Mouse (Mus musculus) common myeloid progenitor, adult 5-6 weeks (primary cell): ENCODE measurements around the gene Tpcn2. TPM values are rescaled to one million over a fixed set of nuclear protein-coding genes. Genes with fewer than 3 reads are reported as not detected.
A peak's percentile ranks its signal among the peaks of the same experiment; 100 is the strongest.

Experiments
- ATAC-seq: replicated peaks from 2 replicates; pipeline ENCODE4 v1.8.0; 2016; ENCODE audit warnings: low read depth, mild to moderate bottlenecking, moderate TSS enrichment, inconsistent platforms; ENCODE audit not compliant: poor library complexity, severe bottlenecking
- total RNA-seq: library from RNA; stranded (forward); fragments of 200-1000, 187-1606 nt; gene quantifications from 2 replicates; pipeline ENCODE4 v1.2.3, GENCODE M21; 2017

Gene Tpcn2
- total RNA-seq, 1 experiment from 2014 or later, result 8.7 TPM

DNA sequence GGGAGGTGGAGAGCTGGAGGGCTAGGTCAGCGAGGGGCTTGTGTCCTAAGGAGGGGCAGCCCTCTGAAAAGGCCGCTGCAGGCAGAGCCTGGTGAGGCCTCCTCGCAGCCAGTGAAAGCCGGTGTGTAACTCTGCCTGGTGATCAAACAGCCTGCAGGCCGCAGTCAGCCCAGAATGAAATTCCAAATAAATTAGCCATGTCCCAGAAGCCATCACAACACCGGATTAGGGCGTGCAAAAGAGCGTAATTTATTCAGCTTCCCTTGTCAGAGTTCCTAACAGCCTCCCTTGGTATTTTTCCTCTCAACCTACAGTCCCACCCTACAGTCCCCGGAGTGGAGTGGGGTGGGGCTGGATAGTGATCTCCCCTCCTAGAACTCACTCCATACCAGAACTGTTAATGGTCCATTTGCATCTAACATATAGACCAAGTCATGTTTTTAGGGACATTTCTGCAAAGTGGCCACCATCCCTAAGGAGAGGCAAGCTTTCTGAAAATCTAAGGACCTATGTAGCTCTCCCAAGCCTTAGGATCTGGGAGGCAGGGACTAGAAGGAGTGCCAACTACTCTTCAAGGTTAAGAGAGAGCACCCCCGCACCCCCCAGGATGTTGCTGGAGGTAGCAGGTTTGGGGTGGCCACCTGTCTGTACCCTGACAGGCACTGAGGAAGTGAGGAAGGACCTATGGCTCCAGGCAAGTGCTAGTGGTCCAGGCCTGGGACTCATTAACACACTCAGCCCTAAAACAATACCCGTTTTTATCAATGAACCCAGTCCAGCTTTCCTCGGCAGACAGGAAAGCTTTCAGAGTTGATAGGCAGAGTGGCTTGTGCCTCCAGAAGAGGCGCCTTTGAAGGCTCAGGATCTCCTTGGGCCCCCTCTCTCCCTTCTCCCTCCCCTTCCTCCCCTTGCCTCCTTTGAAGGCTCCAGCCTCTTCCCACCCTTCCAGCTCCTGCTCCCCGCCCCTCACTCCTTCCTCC, 71.8 kb downstream of the Tpcn2 start:
- ATAC-seq, result no peak

DNA sequence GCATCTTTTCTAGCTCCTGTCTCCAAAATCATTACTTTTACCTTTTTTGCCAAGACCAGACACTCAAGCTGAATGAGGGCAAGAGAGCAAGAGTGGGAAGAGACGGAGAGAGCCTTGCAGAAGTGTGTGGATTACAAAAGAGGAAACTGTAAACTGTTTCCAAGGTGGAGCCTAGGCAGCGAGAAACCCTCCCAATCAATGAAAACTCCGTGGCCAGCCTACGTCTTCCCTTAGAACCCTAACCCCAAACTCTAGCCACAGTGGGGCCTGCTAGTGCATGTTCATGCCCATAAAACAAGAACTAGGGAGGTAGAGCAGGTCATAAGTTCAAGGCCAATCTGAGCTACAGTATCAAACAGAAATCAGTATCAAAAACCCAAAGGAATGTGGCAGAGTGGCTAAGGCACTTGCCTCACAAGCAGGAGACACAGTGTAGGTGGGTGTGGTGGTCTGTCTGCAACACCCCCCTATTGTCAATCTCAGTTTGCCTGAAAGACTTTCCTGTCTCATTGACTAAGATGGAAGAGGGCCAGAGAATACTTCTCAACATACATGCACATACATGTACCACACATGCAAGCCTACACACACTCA, 73.2 kb downstream of the Tpcn2 start:
- peak; percentile 15; the same call in 1 of the 2 replicates for ATAC-seq

- ATAC-seq, result no peak
These were observed 75.8 kb downstream of the Tpcn2 start, which contains the start of gene 1810010D01Rik for GRCm38 (mm10) chr7:145208006-145208405. 1810010D01Rik (minus strand) TSS chr7:145208119.

DNA sequence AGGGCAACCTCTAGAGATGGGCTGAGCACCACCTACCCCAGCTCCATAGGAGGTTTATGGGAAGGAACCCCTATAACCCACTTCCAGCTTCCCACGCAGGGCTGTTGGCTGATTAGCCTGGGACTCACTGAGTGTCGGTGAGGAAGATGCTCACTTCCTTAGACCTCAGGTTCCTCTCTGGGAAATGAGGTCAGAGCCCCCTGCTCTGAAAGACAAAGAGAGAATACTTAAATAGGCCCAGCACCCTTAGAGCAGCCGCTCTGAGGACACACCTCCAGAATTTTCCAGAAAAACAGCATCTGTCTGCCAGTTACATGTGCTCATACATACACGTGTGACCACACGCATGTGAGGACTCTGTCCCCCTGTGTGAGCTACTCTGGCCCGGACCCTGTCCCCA, 77.0 kb downstream of the Tpcn2 start:
- peak; percentile 41 for ATAC-seq

- ATAC-seq, result peak; percentile 53
These were observed 77.7 kb downstream of the Tpcn2 start for GRCm38 (mm10) chr7:145206056-145206610.

DNA sequence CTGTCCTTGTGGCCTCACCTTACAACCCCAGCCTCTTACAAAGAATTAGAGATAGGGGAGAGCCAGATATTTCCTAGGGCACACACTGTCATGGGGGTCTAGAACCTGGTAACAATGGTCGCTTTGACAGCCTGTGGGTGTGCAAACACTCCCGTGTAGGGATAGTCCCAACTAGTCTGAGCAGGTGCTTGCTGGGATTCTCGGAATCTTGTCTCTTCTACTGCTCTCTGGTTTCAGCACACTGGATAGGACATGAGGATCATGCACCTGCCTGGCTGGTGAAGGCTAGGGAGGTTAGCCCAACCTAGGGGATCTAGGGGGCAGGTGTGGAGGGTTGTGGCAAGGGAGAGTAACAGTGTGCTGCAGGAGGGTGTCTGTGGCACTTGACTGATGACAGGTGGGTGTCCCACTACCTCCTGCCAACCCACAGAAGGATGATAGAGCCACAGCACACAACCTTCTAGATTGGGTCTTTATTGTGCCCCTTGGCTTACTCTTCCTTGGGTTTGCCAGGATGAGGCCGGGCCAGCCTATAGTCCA, 78.4 kb downstream of the Tpcn2 start:
- no peak for ATAC-seq

DNA sequence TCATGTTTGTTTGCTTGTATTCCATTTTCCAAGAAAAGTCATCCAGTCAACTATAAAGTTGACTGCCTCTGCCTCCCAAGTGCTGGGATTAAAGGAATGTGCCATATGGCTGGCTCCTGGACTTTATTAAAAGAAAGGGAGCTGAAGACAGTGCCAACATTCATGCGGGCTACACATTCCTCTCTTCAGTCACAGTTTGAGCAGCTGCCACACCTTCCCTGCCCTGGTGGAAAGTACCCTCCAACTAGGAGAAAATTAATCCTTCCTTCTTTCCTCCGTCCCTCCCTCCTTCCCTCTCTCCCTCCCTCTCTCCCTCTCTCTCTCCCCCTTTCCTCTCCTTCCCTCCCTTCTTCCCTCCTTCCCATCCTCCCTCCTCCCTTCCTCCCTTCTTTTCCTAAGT, 84.1 kb downstream of the Tpcn2 start:
- ATAC-seq, result no peak

DNA sequence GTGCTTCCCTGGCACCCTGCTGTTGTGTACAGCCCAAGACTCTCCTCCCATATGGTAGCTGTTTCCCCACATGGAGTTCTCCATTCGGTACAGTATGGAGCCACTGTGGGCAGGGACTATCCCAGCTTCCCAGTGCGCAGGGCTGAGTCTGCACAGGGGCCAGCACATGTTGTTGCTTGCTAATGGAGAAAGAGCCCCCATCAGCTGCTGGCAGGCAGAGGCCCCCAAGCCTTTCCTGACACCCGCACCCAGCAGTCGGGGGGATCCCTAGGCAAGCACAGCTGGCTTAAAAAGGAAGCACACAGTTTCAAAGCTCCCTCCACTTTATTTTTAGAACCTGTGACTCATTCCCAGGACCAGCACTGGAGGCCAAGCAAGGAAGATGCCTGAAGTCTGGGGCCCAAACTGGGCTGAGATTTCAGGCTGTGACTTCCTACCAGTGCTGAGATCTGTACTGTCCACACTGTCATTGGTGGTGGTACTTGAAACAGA, 85.5 kb downstream of the Tpcn2 start:
- peak; percentile 24 for ATAC-seq

GRCm38 (mm10) chr7:145197711-145198110, 86.1 kb downstream of the Tpcn2 start:
- ATAC-seq, result no peak

- ATAC-seq, result no peak
These were observed 86.8 kb downstream of the Tpcn2 start for GRCm38 (mm10) chr7:145197042-145197441.

GRCm38 (mm10) chr7:145196340-145196739, 87.5 kb downstream of the Tpcn2 start:
- no peak for ATAC-seq

GRCm38 (mm10) chr7:145195186-145195927, 88.5 kb downstream of the Tpcn2 start:
- ATAC-seq, result peak; percentile 33; the same call in 1 of the 2 replicates

DNA sequence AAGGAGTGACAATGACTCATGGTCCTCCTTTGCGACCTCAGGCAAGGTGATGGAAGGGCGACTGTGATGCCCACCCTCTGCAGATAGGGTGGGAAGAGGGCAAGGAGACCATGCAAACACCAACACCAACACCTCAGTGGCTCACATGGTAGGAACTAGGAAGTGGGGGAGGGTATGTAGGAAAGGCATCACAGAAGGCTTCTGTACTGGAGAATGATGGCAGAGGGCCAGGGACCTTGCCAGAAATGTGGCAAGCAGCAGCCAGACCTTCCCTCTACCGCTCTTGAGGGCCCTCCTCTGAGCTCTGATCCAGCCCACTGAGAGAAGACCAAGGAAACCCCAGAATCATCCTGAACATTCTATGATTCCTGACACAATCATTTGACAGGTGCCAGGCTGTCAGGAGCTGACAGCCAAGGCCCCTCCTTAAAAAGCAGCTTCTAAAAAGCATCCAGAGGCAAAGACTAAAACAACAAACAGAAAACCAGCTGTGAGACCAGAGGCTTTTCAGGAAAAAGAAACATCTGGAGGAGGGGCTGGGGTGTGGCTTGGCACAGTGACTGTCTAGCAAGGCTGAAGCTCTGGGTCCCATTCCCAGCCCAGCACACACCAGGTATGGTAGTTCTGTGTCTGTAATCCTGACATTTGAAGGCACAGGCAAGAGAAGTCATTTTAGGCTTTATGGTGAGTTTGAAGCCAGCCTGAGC, 89.2 kb downstream of the Tpcn2 start:
- ATAC-seq, result peak; percentile 25; the same call in 1 of the 2 replicates

DNA sequence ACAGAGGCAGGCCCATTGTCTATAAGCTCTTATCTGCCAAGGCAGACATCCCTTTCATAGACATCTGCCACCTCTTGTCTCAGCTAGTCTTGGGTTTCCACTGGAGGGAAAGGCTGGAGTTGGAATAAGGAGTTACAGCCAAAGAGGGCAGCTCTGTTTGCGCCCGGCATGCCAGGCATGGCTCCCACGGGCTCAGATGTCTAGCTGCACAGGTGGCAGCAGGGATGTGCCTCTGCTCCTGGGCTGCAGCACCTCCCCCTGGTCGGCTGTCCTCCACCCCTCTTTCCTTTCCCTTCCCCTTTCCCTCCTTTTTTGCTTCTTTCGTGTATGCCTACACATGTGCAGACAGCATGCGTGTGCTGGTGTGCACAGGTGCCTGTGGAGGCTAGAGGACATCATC, 91.0 kb downstream of the Tpcn2 start:
- no peak for ATAC-seq

- ATAC-seq, result no peak
These were observed 93.3 kb downstream of the Tpcn2 start for GRCm38 (mm10) chr7:145190520-145190919.

- ATAC-seq, result no peak
These were observed 94.5 kb downstream of the Tpcn2 start for GRCm38 (mm10) chr7:145189342-145189741.

DNA sequence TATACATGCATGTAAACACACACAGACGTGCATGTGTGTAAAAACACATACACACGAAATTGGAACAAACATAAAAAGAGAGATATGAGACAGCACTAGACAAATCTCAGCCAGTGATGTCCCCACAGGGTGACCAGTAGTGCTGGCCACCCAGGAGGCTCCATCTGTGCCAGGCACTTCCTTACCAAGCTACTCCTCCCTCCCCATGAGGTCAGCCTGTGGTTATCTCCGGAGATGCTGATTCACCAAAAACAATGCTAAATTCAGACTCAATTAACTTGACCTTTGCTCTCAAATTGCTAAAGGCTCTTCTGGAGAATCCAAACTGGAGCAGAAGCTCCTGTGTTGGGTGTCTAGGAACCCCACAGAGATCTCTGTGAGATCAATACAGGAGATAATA, 96.0 kb downstream of the Tpcn2 start:
- ATAC-seq, result no peak

DNA sequence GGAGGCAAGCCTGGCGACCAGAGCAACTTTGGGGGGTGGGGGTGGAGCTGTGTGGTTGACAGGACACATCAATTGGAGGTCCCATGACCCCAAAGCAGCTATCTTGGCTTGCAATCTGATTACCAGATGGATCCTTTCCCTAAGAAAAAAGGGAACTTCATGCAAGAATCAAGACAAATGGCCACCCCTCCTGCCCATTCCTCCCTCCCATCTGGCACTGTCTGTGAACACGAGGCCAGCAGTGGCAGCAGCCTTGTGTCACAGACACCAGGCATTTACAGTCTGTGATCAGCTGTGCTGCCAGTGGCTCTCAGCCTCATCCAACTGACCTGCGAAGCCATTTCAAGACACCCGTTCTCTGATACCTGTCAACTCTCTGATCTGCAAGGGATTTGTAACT, 101.4 kb downstream of the Tpcn2 start:
- ATAC-seq, result peak; percentile 73

GRCm38 (mm10) chr7:145181376-145182034, 102.3 kb downstream of the Tpcn2 start:
- ATAC-seq, result no peak
